Mouse (Mus musculus): ENCODE results near the gene Eri2. TPM values are rescaled to one million over a fixed set of nuclear protein-coding genes. Genes with fewer than 3 reads are reported as not detected.

Gene Eri2
- total RNA-seq, 1 experiment = 14.3 TPM

GRCm38 (mm10) chr7:119766996-119767395, 26.9 kb downstream of the Eri2 start:
- Histone ChIP-seq H3K9ac (ENCODE audit: insufficient read depth, low read depth, low read length, poor library complexity, severe bottlenecking) (no peak overlapping the region), H3K36me3 (ENCODE audit: control insufficient read depth, insufficient read depth, low read length, poor library complexity, severe bottlenecking) (no peaks in the 10 kb centered on the region), H3K9me3 (ENCODE audit: control insufficient read depth, insufficient read depth, low read depth, low read length) (no peaks in the 10 kb centered on the region), H3K27ac (ENCODE audit: insufficient read depth, low read depth, low read length, poor library complexity, severe bottlenecking) (no peak overlapping the region), H3K4me1 (ENCODE audit: control insufficient read depth in 2 of 2, insufficient read depth in 2 of 2, low read length in 2 of 2, poor library complexity in 1 of 2) (no peaks in the 10 kb centered on the region), H3K4me3 (ENCODE audit: insufficient read depth in 1 of 2, low read depth in 1 of 2, low read length in 2 of 2, poor library complexity in 1 of 2, severe bottlenecking in 1 of 2) (no peak overlapping the region)
- in situ Hi-C loops (cut with MboI; ENCODE audit: low sequenced_read_pairs in 2 of 2, unreplicated experiment in 2 of 2) = no loop called here
- no peak for DNase-seq (ENCODE audit: low read depth, low spot score)
- TF ChIP-seq CHD2 (IDR thresholded peaks at IDR 0.05; ENCODE audit: low read depth, low read length) = no peak

GRCm38 (mm10) chr7:119764377-119764776, 29.5 kb downstream of the Eri2 start:
- no peak for TF ChIP-seq HCFC1 (IDR thresholded peaks at IDR 0.05; ENCODE audit: borderline replicate concordance, insufficient read depth, low read length)
- no peak for TF ChIP-seq ZC3H11A (IDR thresholded peaks at IDR 0.05; ENCODE audit: borderline replicate concordance, low read depth, low read length)
- no peak for TF ChIP-seq CHD2 (IDR thresholded peaks at IDR 0.05; ENCODE audit: low read depth, low read length)
- in situ Hi-C loops (cut with MboI; ENCODE audit: low sequenced_read_pairs in 2 of 2, unreplicated experiment in 2 of 2) = no loop called here
- no peak overlapping the region for H3K27ac ChIP-seq (ENCODE audit: insufficient read depth, low read depth, low read length, poor library complexity, severe bottlenecking)
- DNase-seq (ENCODE audit: low read depth, low spot score) = no peak
- H3K9ac ChIP-seq (ENCODE audit: insufficient read depth, low read depth, low read length, poor library complexity, severe bottlenecking) = no peak overlapping the region
- no peaks in the 10 kb centered on the region for H3K36me3 ChIP-seq (ENCODE audit: control insufficient read depth, insufficient read depth, low read length, poor library complexity, severe bottlenecking)
- no peak overlapping the region for H3K4me3 ChIP-seq (ENCODE audit: insufficient read depth in 1 of 2, low read depth in 1 of 2, low read length in 2 of 2, poor library complexity in 1 of 2, severe bottlenecking in 1 of 2)
- no peaks in the 10 kb centered on the region for H3K4me1 ChIP-seq (ENCODE audit: control insufficient read depth in 2 of 2, insufficient read depth in 2 of 2, low read length in 2 of 2, poor library complexity in 1 of 2)
- H3K9me3 ChIP-seq (ENCODE audit: control insufficient read depth, insufficient read depth, low read depth, low read length) = no peaks in the 10 kb centered on the region

- H3K9ac ChIP-seq (ENCODE audit: insufficient read depth, low read depth, low read length, poor library complexity, severe bottlenecking) = no peak overlapping the region
- no peak overlapping the region for H3K4me3 ChIP-seq (ENCODE audit: insufficient read depth in 1 of 2, low read depth in 1 of 2, low read length in 2 of 2, poor library complexity in 1 of 2, severe bottlenecking in 1 of 2)
- in situ Hi-C loops (cut with MboI; ENCODE audit: low sequenced_read_pairs in 2 of 2, unreplicated experiment in 2 of 2) = no loop called here
- DNase-seq (ENCODE audit: low read depth, low spot score) = no peak
- TF ChIP-seq CHD2 (IDR thresholded peaks at IDR 0.05; ENCODE audit: low read depth, low read length) (no peak), ZNF384 (IDR thresholded peaks at IDR 0.05; ENCODE audit: low read depth, low read length) (no peak), ZC3H11A (IDR thresholded peaks at IDR 0.05; ENCODE audit: borderline replicate concordance, low read depth, low read length) (no peak), MAFK (IDR thresholded peaks at IDR 0.05; ENCODE audit: insufficient read depth, low read depth, low read length) (no peak), HCFC1 (IDR thresholded peaks at IDR 0.05; ENCODE audit: borderline replicate concordance, insufficient read depth, low read length) (no peak)
- no peaks in the 10 kb centered on the region for H3K9me3 ChIP-seq (ENCODE audit: control insufficient read depth, insufficient read depth, low read depth, low read length)
- no peak overlapping the region for H3K27ac ChIP-seq (ENCODE audit: insufficient read depth, low read depth, low read length, poor library complexity, severe bottlenecking)
- no peaks in the 10 kb centered on the region for H3K4me1 ChIP-seq (ENCODE audit: control insufficient read depth in 2 of 2, insufficient read depth in 2 of 2, low read length in 2 of 2, poor library complexity in 1 of 2)
- no peaks in the 10 kb centered on the region for H3K36me3 ChIP-seq (ENCODE audit: control insufficient read depth, insufficient read depth, low read length, poor library complexity, severe bottlenecking)
These were observed 31.6 kb downstream of the Eri2 start for GRCm38 (mm10) chr7:119762166-119762697.

- in situ Hi-C loops (cut with MboI; ENCODE audit: low sequenced_read_pairs in 2 of 2, unreplicated experiment in 2 of 2) = no loop called here
- TF ChIP-seq ZC3H11A (IDR thresholded peaks at IDR 0.05; ENCODE audit: borderline replicate concordance, low read depth, low read length) (no peak), CHD2 (IDR thresholded peaks at IDR 0.05; ENCODE audit: low read depth, low read length) (no peak), ZNF384 (IDR thresholded peaks at IDR 0.05; ENCODE audit: low read depth, low read length) (no peak), MAFK (IDR thresholded peaks at IDR 0.05; ENCODE audit: insufficient read depth, low read depth, low read length) (no peak), HCFC1 (IDR thresholded peaks at IDR 0.05; ENCODE audit: borderline replicate concordance, insufficient read depth, low read length) (no peak)
- Histone ChIP-seq H3K27ac (ENCODE audit: insufficient read depth, low read depth, low read length, poor library complexity, severe bottlenecking) (no peak within 1 kb of the TSS), H3K9me3 (ENCODE audit: control insufficient read depth, insufficient read depth, low read depth, low read length) (no peaks in the 10 kb centered on the region), H3K4me1 (ENCODE audit: control insufficient read depth in 2 of 2, insufficient read depth in 2 of 2, low read length in 2 of 2, poor library complexity in 1 of 2) (no peaks in the 10 kb centered on the region), H3K36me3 (ENCODE audit: control insufficient read depth, insufficient read depth, low read length, poor library complexity, severe bottlenecking) (no peaks in the 10 kb centered on the region), H3K9ac (ENCODE audit: insufficient read depth, low read depth, low read length, poor library complexity, severe bottlenecking) (no peak within 1 kb of the TSS), H3K4me3 (ENCODE audit: insufficient read depth in 1 of 2, low read depth in 1 of 2, low read length in 2 of 2, poor library complexity in 1 of 2, severe bottlenecking in 1 of 2) (peak within 1 kb of the TSS in 1 of 2 experiments; percentile 34; a peak in 2 of 4 replicates)
- no peak for DNase-seq (ENCODE audit: low read depth, low spot score)
These were observed 33.3 kb downstream of the Eri2 start, which contains the start of gene Acsm3 for GRCm38 (mm10) chr7:119760527-119760951. Gene Acsm3, plus strand, starts transcription at chr7:119760923.

- in situ Hi-C loops (cut with MboI; ENCODE audit: low sequenced_read_pairs in 2 of 2, unreplicated experiment in 2 of 2) = no loop called here
- TF ChIP-seq MAFK (IDR thresholded peaks at IDR 0.05; ENCODE audit: insufficient read depth, low read depth, low read length) = no peak
- TF ChIP-seq ZC3H11A (IDR thresholded peaks at IDR 0.05; ENCODE audit: borderline replicate concordance, low read depth, low read length) = no peak
- no peak for TF ChIP-seq CHD2 (IDR thresholded peaks at IDR 0.05; ENCODE audit: low read depth, low read length)
- no peak for TF ChIP-seq ZNF384 (IDR thresholded peaks at IDR 0.05; ENCODE audit: low read depth, low read length)
- TF ChIP-seq HCFC1 (IDR thresholded peaks at IDR 0.05; ENCODE audit: borderline replicate concordance, insufficient read depth, low read length) = no peak
- no peak overlapping the region for H3K4me3 ChIP-seq (ENCODE audit: insufficient read depth in 1 of 2, low read depth in 1 of 2, low read length in 2 of 2, poor library complexity in 1 of 2, severe bottlenecking in 1 of 2)
- H3K27ac ChIP-seq (ENCODE audit: insufficient read depth, low read depth, low read length, poor library complexity, severe bottlenecking) = no peak overlapping the region
- no peak for DNase-seq (ENCODE audit: low read depth, low spot score)
- no peaks in the 10 kb centered on the region for H3K36me3 ChIP-seq (ENCODE audit: control insufficient read depth, insufficient read depth, low read length, poor library complexity, severe bottlenecking)
- no peak overlapping the region for H3K9ac ChIP-seq (ENCODE audit: insufficient read depth, low read depth, low read length, poor library complexity, severe bottlenecking)
- no peaks in the 10 kb centered on the region for H3K4me1 ChIP-seq (ENCODE audit: control insufficient read depth in 2 of 2, insufficient read depth in 2 of 2, low read length in 2 of 2, poor library complexity in 1 of 2)
- H3K9me3 ChIP-seq (ENCODE audit: control insufficient read depth, insufficient read depth, low read depth, low read length) = no peaks in the 10 kb centered on the region
These were observed 40.2 kb downstream of the Eri2 start for GRCm38 (mm10) chr7:119753696-119754095.

Measured in ES-E14 (cell line).